Mouse (Mus musculus): Measurements from ENCODE around the gene Cd300lf. TPM values are rescaled to one million over a fixed set of nuclear protein-coding genes. Genes with fewer than 3 reads are reported as not detected.

The Cd300lf gene
- total RNA-seq, 2 experiments from 2014 or later = 2.0 to 2.2 TPM

GRCm38 (mm10) chr11:115107403-115107916 is 26.3 kb downstream of the Cd300lf start:
- no peak for DNase-seq (ENCODE audit: low spot score in 2 of 2)

- DNase-seq (ENCODE audit: low spot score in 2 of 2) = no peak
Observed at GRCm38 (mm10) chr11:115106638-115107037, 27.2 kb downstream of the Cd300lf start.

- no peak for DNase-seq (ENCODE audit: low spot score in 2 of 2)
Observed at GRCm38 (mm10) chr11:115104769-115105563, 28.8 kb downstream of the Cd300lf start.

- no peak for DNase-seq (ENCODE audit: low spot score in 2 of 2)
Observed at GRCm38 (mm10) chr11:115103470-115104413, 30.1 kb downstream of the Cd300lf start.

GRCm38 (mm10) chr11:115102116-115102515 is 31.7 kb downstream of the Cd300lf start:
- no peak for DNase-seq (ENCODE audit: low spot score in 2 of 2)

- no peak for DNase-seq (ENCODE audit: low spot score in 2 of 2)
Observed at GRCm38 (mm10) chr11:115101615-115102051, 32.2 kb downstream of the Cd300lf start.

GRCm38 (mm10) chr11:115100741-115101140 is 33.1 kb downstream of the Cd300lf start:
- DNase-seq (ENCODE audit: low spot score in 2 of 2) = no peak

- no peak for DNase-seq (ENCODE audit: low spot score in 2 of 2)
Observed at GRCm38 (mm10) chr11:115100032-115100621, 33.7 kb downstream of the Cd300lf start.

- DNase-seq (ENCODE audit: low spot score in 2 of 2) = no peak
Observed at GRCm38 (mm10) chr11:115099241-115099840, 34.5 kb downstream of the Cd300lf start.

GRCm38 (mm10) chr11:115098203-115098932 is 35.4 kb downstream of the Cd300lf start:
- DNase-seq (ENCODE audit: low spot score in 2 of 2) = no peak

GRCm38 (mm10) chr11:115092140-115092539 is 41.7 kb downstream of the Cd300lf start:
- DNase-seq (ENCODE audit: low spot score in 2 of 2) = no peak

- no peak for DNase-seq (ENCODE audit: low spot score in 2 of 2)
Observed at GRCm38 (mm10) chr11:115091362-115091901, 42.4 kb downstream of the Cd300lf start, which contains the start of gene Rab37. Gene Rab37 (plus strand): TSS chr11:115091431.

- DNase-seq (ENCODE audit: low spot score in 2 of 2) = no peak
Observed at GRCm38 (mm10) chr11:115089853-115090252, 43.9 kb downstream of the Cd300lf start.

GRCm38 (mm10) chr11:115086213-115086612 is 47.6 kb downstream of the Cd300lf start:
- no peak for DNase-seq (ENCODE audit: low spot score in 2 of 2)

- no peak for DNase-seq (ENCODE audit: low spot score in 2 of 2)
Observed at GRCm38 (mm10) chr11:115085064-115085463, 48.7 kb downstream of the Cd300lf start.

- DNase-seq (ENCODE audit: low spot score in 2 of 2) = no peak
Observed at GRCm38 (mm10) chr11:115084595-115084994, 49.2 kb downstream of the Cd300lf start.

- peak; percentile 20 to 60 for DNase-seq (ENCODE audit: low spot score in 2 of 2)
Observed at GRCm38 (mm10) chr11:115083376-115084139, 50.2 kb downstream of the Cd300lf start.

GRCm38 (mm10) chr11:115082196-115082595 is 51.6 kb downstream of the Cd300lf start:
- no peak for DNase-seq (ENCODE audit: low spot score in 2 of 2)

GRCm38 (mm10) chr11:115081373-115081772 is 52.4 kb downstream of the Cd300lf start:
- no peak for DNase-seq (ENCODE audit: low spot score in 2 of 2)

All from adrenal gland, postnatal 4 days (tissue).